Mouse (Mus musculus) midbrain, embryonic 13.5 days (tissue): ENCODE measurements around the gene Aen. TPM values are rescaled to one million over a fixed set of nuclear protein-coding genes. Genes with fewer than 3 reads are reported as not detected.

Experiments used
- ATAC-seq: fragments of 200-750 bp; cut with Nextera tagmentation; 2 replicates; pipeline ENCODE4 v1.8.0; 2017; ENCODE audit warnings: mild to moderate bottlenecking, moderate TSS enrichment, moderate library complexity
- H3K27ac ChIP-seq: fragments of 300-500 bp; sonication (generic); 2 replicates; pipeline ENCODE4 v1.5.1; 2015; ENCODE audit warnings: inconsistent platforms, mild to moderate bottlenecking, moderate library complexity
- H3K27me3 ChIP-seq: fragments of 300-500 bp; sonication (generic); 2 replicates; pipeline ENCODE4 v1.6.1; 2015; ENCODE audit warnings: mild to moderate bottlenecking, inconsistent platforms
- H3K36me3 ChIP-seq: fragments of 300-500 bp; sonication (generic); 2 replicates; pipeline ENCODE4 v1.6.1; 2015; ENCODE audit warnings: mild to moderate bottlenecking, inconsistent platforms
- H3K4me1 ChIP-seq: fragments of 300-500 bp; sonication (generic); replicated peaks from 2 replicates; pipeline ENCODE4 v1.6.1; 2015; ENCODE audit warnings: inconsistent platforms
- H3K4me2 ChIP-seq: fragments of 300-500 bp; sonication (generic); replicated peaks from 2 replicates; pipeline ENCODE4 v1.6.1; 2015; ENCODE audit warnings: moderate library complexity, mild to moderate bottlenecking, inconsistent platforms
- H3K4me3 ChIP-seq: fragments of 300-500 bp; sonication (generic); replicated peaks from 2 replicates; pipeline ENCODE4 v1.5.1; 2015; ENCODE audit warnings: mild to moderate bottlenecking, inconsistent platforms
- H3K9ac ChIP-seq: fragments of 300-500 bp; sonication (generic); replicated peaks from 2 replicates; pipeline ENCODE4 v1.6.1; 2015; ENCODE audit warnings: mild to moderate bottlenecking, inconsistent platforms
- H3K9me3 ChIP-seq: fragments of 300-500 bp; sonication (generic); 2 replicates; pipeline ENCODE4 v1.6.1; 2016; ENCODE audit warnings: mild to moderate bottlenecking, inconsistent platforms
- WGBS: fragments of 180-500 bp; shearing (Covaris S2); methylation state at CpG from one replicate; pipeline ENCODE4 v1.1.7; 2015; 5-methylcytosine and 5-hydroxymethylcytosine counted together
- polyA plus RNA-seq: library from polyadenylated mRNA; unstranded; fragments of >200 nt; fragmentation: Nextera tagmentation; extraction: Ambion mirVana; gene quantifications from 2 replicates; pipeline ENCODE4 v1.2.1, GENCODE M21; 2015

The Aen gene
- polyA plus RNA-seq, 1 experiment from 2014 or later = 49.9 TPM

- Histone ChIP-seq H3K4me3 (no peak overlapping the region), H3K27me3 (0 out of 2 replicates have a peak, but pooled peaks cover 4% of the 10 kb centered on the region), H3K36me3 (peaks cover under 1% of the 10 kb centered on the region; the same call in 1 of the 2 replicates), H3K9ac (no peak overlapping the region), H3K27ac (no peak overlapping the region), H3K4me1 (peaks cover 28% of the 10 kb centered on the region), H3K4me2 (no peak overlapping the region), H3K9me3 (no peaks in the 10 kb centered on the region)
- no peak for ATAC-seq
- 91% methylated on average over 11 of the region's 11 CpGs for WGBS
These were observed 19.3 kb downstream of the Aen start for GRCm38 (mm10) chr7:78914896-78915510.

GRCm38 (mm10) chr7:78918686-78919085, 23.0 kb downstream of the Aen start:
- H3K36me3 ChIP-seq = no peaks in the 10 kb centered on the region
- ATAC-seq = no peak
- no peaks in the 10 kb centered on the region for H3K27me3 ChIP-seq
- H3K4me1 ChIP-seq = 0 out of 2 replicates have a peak, but pooled peaks cover 5% of the 10 kb centered on the region
- no peaks in the 10 kb centered on the region for H3K9me3 ChIP-seq
- no peak overlapping the region for H3K27ac ChIP-seq
- no peak overlapping the region for H3K4me3 ChIP-seq
- WGBS = 59% methylated on average over 4 of the region's 4 CpGs
- H3K4me2 ChIP-seq = no peak overlapping the region
- H3K9ac ChIP-seq = no peak overlapping the region

- Histone ChIP-seq H3K4me2 (no peak overlapping the region), H3K4me1 (no peaks in the 10 kb centered on the region), H3K9me3 (no peaks in the 10 kb centered on the region), H3K36me3 (no peaks in the 10 kb centered on the region), H3K4me3 (no peak overlapping the region), H3K27me3 (no peaks in the 10 kb centered on the region), H3K9ac (no peak overlapping the region), H3K27ac (no peak overlapping the region)
- 82% methylated on average over 7 of the region's 7 CpGs for WGBS
- no peak for ATAC-seq
These were observed 26.9 kb downstream of the Aen start for GRCm38 (mm10) chr7:78922506-78922905.

GRCm38 (mm10) chr7:78924300-78924699, 28.6 kb downstream of the Aen start:
- H3K9ac ChIP-seq = no peak overlapping the region
- WGBS = 8% methylated on average over 6 of the region's 6 CpGs

GRCm38 (mm10) chr7:78924796-78925195, 29.1 kb downstream of the Aen start:
- no peaks in the 10 kb centered on the region for H3K36me3 ChIP-seq
- no peak overlapping the region for H3K4me2 ChIP-seq
- H3K9ac ChIP-seq = no peak overlapping the region
- WGBS = 70% methylated on average over 7 of the region's 7 CpGs
- no peak overlapping the region for H3K27ac ChIP-seq
- no peaks in the 10 kb centered on the region for H3K27me3 ChIP-seq
- H3K4me3 ChIP-seq = no peak overlapping the region
- H3K4me1 ChIP-seq = no peaks in the 10 kb centered on the region
- peak; percentile 30; the same call in 1 of the 2 replicates for ATAC-seq
- no peaks in the 10 kb centered on the region for H3K9me3 ChIP-seq

More at GRCm38 (mm10) chr7:78924300-78924699, 28.6 kb downstream of the Aen start:
- Histone ChIP-seq H3K36me3 (no peaks in the 10 kb centered on the region), H3K4me1 (no peaks in the 10 kb centered on the region), H3K9me3 (no peaks in the 10 kb centered on the region), H3K27ac (no peak overlapping the region), H3K27me3 (no peaks in the 10 kb centered on the region), H3K4me3 (no peak overlapping the region), H3K4me2 (no peak overlapping the region)
- ATAC-seq = peak; percentile 56

GRCm38 (mm10) chr7:78925680-78926079, 30.0 kb downstream of the Aen start:
- no peak overlapping the region for H3K4me3 ChIP-seq
- no peaks in the 10 kb centered on the region for H3K36me3 ChIP-seq
- no peak overlapping the region for H3K27ac ChIP-seq
- 78% methylated on average over 7 of the region's 7 CpGs for WGBS
- H3K27me3 ChIP-seq = no peaks in the 10 kb centered on the region
- H3K9ac ChIP-seq = 0 out of 2 replicates have a peak overlapping the region, but pooled peaks have one; percentile 12
- H3K4me2 ChIP-seq = no peak overlapping the region
- no peaks in the 10 kb centered on the region for H3K9me3 ChIP-seq
- no peak for ATAC-seq
- no peaks in the 10 kb centered on the region for H3K4me1 ChIP-seq

GRCm38 (mm10) chr7:78926156-78926555, 30.5 kb downstream of the Aen start:
- Histone ChIP-seq H3K9ac (no peak overlapping the region), H3K4me3 (no peak overlapping the region), H3K27ac (no peak overlapping the region), H3K4me2 (no peak overlapping the region), H3K36me3 (no peaks in the 10 kb centered on the region), H3K4me1 (no peaks in the 10 kb centered on the region), H3K27me3 (no peaks in the 10 kb centered on the region), H3K9me3 (no peaks in the 10 kb centered on the region)
- WGBS = 76% methylated on average over 9 of the region's 9 CpGs
- ATAC-seq = no peak

GRCm38 (mm10) chr7:78927266-78927665, 31.6 kb downstream of the Aen start:
- 88% methylated on average over 3 of the region's 3 CpGs for WGBS
- ATAC-seq = no peak
- Histone ChIP-seq H3K36me3 (no peaks in the 10 kb centered on the region), H3K4me3 (no peak overlapping the region), H3K9me3 (no peaks in the 10 kb centered on the region), H3K27ac (no peak overlapping the region), H3K4me1 (no peaks in the 10 kb centered on the region), H3K27me3 (no peaks in the 10 kb centered on the region), H3K4me2 (no peak overlapping the region), H3K9ac (no peak overlapping the region)

- no peak overlapping the region for H3K9ac ChIP-seq
- H3K36me3 ChIP-seq = no peaks in the 10 kb centered on the region
- no peak overlapping the region for H3K27ac ChIP-seq
- no peak overlapping the region for H3K4me3 ChIP-seq
- no peak for ATAC-seq
- H3K27me3 ChIP-seq = no peaks in the 10 kb centered on the region
- H3K9me3 ChIP-seq = no peaks in the 10 kb centered on the region
- H3K4me1 ChIP-seq = no peaks in the 10 kb centered on the region
- 68% methylated on average over 19 of the region's 19 CpGs for WGBS
- H3K4me2 ChIP-seq = no peak overlapping the region
These were observed 43.4 kb downstream of the Aen start for GRCm38 (mm10) chr7:78938957-78939602.

GRCm38 (mm10) chr7:78940971-78941370, 45.3 kb downstream of the Aen start:
- H3K27ac ChIP-seq = no peak overlapping the region
- H3K9ac ChIP-seq = no peak overlapping the region

GRCm38 (mm10) chr7:78942544-78942943, 46.9 kb downstream of the Aen start:
- H3K4me1 ChIP-seq = no peaks in the 10 kb centered on the region
- WGBS = 91% methylated on average over 2 of the region's 2 CpGs
- H3K36me3 ChIP-seq = no peaks in the 10 kb centered on the region
- H3K27ac ChIP-seq = no peak overlapping the region
- H3K4me3 ChIP-seq = no peak overlapping the region
- H3K4me2 ChIP-seq = no peak overlapping the region
- no peaks in the 10 kb centered on the region for H3K9me3 ChIP-seq
- ATAC-seq = no peak
- H3K9ac ChIP-seq = no peak overlapping the region
- no peaks in the 10 kb centered on the region for H3K27me3 ChIP-seq

More at GRCm38 (mm10) chr7:78940971-78941370, 45.3 kb downstream of the Aen start:
- no peaks in the 10 kb centered on the region for H3K9me3 ChIP-seq
- 91% methylated on average over 3 of the region's 3 CpGs for WGBS
- H3K27me3 ChIP-seq = no peaks in the 10 kb centered on the region
- H3K4me3 ChIP-seq = no peak overlapping the region
- no peaks in the 10 kb centered on the region for H3K4me1 ChIP-seq
- H3K36me3 ChIP-seq = no peaks in the 10 kb centered on the region
- no peak for ATAC-seq
- H3K4me2 ChIP-seq = no peak overlapping the region

GRCm38 (mm10) chr7:78953886-78954572, 58.4 kb downstream of the Aen start:
- Histone ChIP-seq H3K27ac (no peak overlapping the region), H3K4me2 (0 out of 2 replicates have a peak overlapping the region, but pooled peaks have one; percentile 25), H3K36me3 (no peaks in the 10 kb centered on the region), H3K9ac (no peak overlapping the region), H3K4me1 (peaks cover 11% of the 10 kb centered on the region), H3K27me3 (no peaks in the 10 kb centered on the region), H3K9me3 (no peaks in the 10 kb centered on the region), H3K4me3 (no peak overlapping the region)
- ATAC-seq = no peak
- WGBS = 42% methylated on average over 11 of the region's 11 CpGs
